Mouse (Mus musculus): ENCODE results near the gene Six1.

- no peak for TF ChIP-seq CTCF (IDR thresholded peaks at IDR 0.05; ENCODE audit: low read depth)
- TF ChIP-seq EP300 (optimal IDR thresholded peaks at IDR 0.05) = no peak
Measured at GRCm38 (mm10) chr12:73032665-73033064, 21.0 kb downstream of the Six1 start.

Measured in stomach, postnatal 0 days (tissue).